Mouse (Mus musculus) hindbrain, embryonic 11.5 days (tissue): ENCODE measurements around the gene Ptprf. TPM values are rescaled to one million over a fixed set of nuclear protein-coding genes. Genes with fewer than 3 reads are reported as not detected.

Experiments
- ATAC-seq: fragments of 200-750 bp; cut with Nextera tagmentation; 2 replicates; pipeline ENCODE4 v1.8.0; 2017; ENCODE audit warnings: mild to moderate bottlenecking, moderate TSS enrichment, moderate library complexity; ENCODE audit not compliant: low FRiP score
- DNase-seq: peaks from one replicate; pipeline ENCODE4 v3.0.0-alpha.2; 2015; ENCODE audit warnings: low spot score
- H3K27ac ChIP-seq: fragments of 300-500 bp; sonication (generic); 2 replicates; pipeline ENCODE4 v1.5.1; 2014; ENCODE audit warnings: mild to moderate bottlenecking, low read depth, low read length
- H3K27me3 ChIP-seq: fragments of 300-500 bp; sonication (generic); 2 replicates; pipeline ENCODE4 v1.6.1; 2014; ENCODE audit warnings: mild to moderate bottlenecking, low read length, moderate library complexity, mixed read lengths; ENCODE audit not compliant: control insufficient read depth, insufficient read depth
- H3K36me3 ChIP-seq: fragments of 300-500 bp; sonication (generic); 2 replicates; pipeline ENCODE4 v1.6.1; 2014; ENCODE audit warnings: mild to moderate bottlenecking, low read length, moderate library complexity, mixed read lengths; ENCODE audit not compliant: control insufficient read depth, insufficient read depth
- H3K4me1 ChIP-seq: fragments of 300-500 bp; sonication (generic); replicated peaks from 2 replicates; pipeline ENCODE4 v1.6.1; 2014; ENCODE audit warnings: low read length, mixed read lengths; ENCODE audit not compliant: control insufficient read depth, insufficient read depth
- H3K4me2 ChIP-seq: fragments of 300-500 bp; sonication (generic); replicated peaks from 2 replicates; pipeline ENCODE4 v1.6.1; 2014; ENCODE audit warnings: mild to moderate bottlenecking, low read depth, low read length
- H3K4me3 ChIP-seq: fragments of 300-500 bp; sonication (generic); 2 replicates; pipeline ENCODE4 v1.5.1; 2014; ENCODE audit warnings: low read depth, low read length
- H3K9ac ChIP-seq: fragments of 300-500 bp; sonication (generic); 2 replicates; pipeline ENCODE4 v1.6.1; 2014; ENCODE audit warnings: low read depth, low read length
- H3K9me3 ChIP-seq: fragments of 300-500 bp; sonication (generic); 2 replicates; pipeline ENCODE4 v1.6.1; 2016; ENCODE audit warnings: low read length; ENCODE audit not compliant: control insufficient read depth
- WGBS: fragments of 180-500 bp; shearing (Covaris S2); extraction: QIAGEN DNeasy Blood & Tissue Kit; methylation state at CpG from one replicate; pipeline ENCODE4 v1.1.7; 2014; 5-methylcytosine and 5-hydroxymethylcytosine counted together
- polyA plus RNA-seq: library from polyadenylated mRNA; unstranded; fragments of >200 nt; fragmentation: Nextera tagmentation; extraction: Ambion mirVana; gene quantifications from 2 replicates; pipeline ENCODE4 v1.2.1, GENCODE M21; 2014

Ptprf gene
- polyA plus RNA-seq, 1 experiment from 2014 or later, result 66.0 TPM

DNA sequence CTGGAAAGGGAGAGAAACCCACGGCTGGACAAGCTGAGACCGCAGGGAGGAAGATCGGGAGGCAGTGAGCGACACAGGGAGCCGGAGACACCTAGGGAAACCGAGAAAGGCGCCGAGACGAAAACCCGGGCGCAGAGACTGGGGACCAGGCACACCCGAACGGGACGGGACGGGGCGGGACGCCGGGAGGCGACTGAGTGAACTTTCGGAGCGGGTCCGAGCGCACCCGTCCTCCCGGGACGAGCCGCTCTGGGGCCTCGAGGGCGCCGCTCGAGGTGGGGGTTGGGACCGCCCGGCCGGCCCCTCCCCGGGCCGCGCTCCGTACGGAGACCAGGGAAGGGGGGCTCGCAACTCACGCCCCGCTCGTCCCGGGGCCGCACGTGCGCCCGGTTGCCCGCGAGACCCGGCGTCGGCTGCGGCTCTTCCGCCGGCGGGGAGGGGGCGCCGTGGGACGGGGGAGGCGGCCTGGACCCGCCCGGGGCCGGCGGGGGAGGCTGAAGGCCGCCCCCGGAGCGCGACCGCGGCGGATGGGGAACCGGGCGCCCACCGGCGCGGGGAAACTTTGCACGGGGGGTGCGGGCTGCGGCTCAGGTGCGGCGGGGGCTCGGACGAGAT lies 682 bp downstream of the Ptprf start:
- Histone ChIP-seq H3K9ac (peak overlapping the region; percentile 88), H3K4me2 (peak overlapping the region; percentile 77), H3K27me3 (no peaks in the 10 kb centered on the region), H3K36me3 (no peaks in the 10 kb centered on the region), H3K4me3 (peak overlapping the region; percentile 99), H3K4me1 (peaks cover 5% of the 10 kb centered on the region), H3K9me3 (no peaks in the 10 kb centered on the region), H3K27ac (peak overlapping the region; percentile 81)
- DNase-seq (peak; percentile 72), ATAC-seq (peak; percentile 43; the same call in 1 of the 2 replicates)
- WGBS, result 0% methylated on average over 39 of the region's 84 CpGs

DNA sequence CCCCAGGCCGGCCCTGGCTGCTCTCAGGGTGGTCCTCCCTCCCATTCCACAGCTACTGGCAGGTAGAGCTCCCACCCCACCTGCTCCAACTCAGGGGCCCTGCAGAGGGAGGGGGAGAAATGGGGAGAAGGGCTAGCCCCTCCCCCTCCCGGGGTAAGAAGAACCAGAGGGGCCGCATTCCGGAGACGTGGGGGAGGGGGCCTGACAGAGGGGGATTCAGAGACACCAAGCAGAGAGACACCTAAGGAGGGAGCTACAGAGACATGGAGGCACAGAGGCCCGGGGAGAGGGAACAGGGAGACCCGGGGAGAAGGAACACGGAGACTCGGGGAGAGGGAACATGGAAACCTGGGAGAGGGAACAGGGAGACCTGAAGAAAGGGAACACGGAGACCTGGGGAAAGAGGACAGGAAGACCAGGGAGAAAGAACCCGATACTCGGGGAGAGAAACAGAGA lies 1.2 kb downstream of the Ptprf start:
- peak overlapping the region; percentile 99 for H3K4me3 ChIP-seq
- ATAC-seq (peak; percentile 34; the same call in 1 of the 2 replicates), DNase-seq (peak; percentile 65)
- H3K4me2 ChIP-seq, result peak overlapping the region; percentile 77
- H3K4me1 ChIP-seq, result peaks cover 5% of the 10 kb centered on the region
- H3K27me3 ChIP-seq, result no peaks in the 10 kb centered on the region
- H3K27ac ChIP-seq, result peak overlapping the region; percentile 81
- 2% methylated on average over 12 of the region's 12 CpGs for WGBS
- peak overlapping the region; percentile 88 for H3K9ac ChIP-seq
- H3K9me3 ChIP-seq, result no peaks in the 10 kb centered on the region
- no peaks in the 10 kb centered on the region for H3K36me3 ChIP-seq

DNA sequence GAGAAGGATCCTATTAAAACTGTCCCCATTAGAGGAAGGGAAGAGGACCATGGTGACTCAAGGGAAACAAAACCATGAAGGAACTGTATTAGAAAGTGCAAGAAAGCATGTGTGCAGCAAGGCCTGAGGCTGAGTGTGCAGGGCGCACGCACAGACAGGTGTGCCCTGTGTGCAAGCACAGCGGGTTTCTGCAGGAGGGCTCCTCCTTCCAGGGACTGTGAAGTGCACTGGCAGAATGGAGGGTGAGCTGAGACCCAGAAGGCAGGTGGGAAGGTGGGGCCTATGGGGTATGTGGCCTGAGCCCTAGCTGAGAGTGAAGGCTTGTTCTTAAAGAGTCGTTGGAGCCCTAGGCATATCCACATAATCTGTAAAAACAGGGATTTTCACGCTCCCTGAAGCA lies 1.9 kb downstream of the Ptprf start:
- Histone ChIP-seq H3K27me3 (no peaks in the 10 kb centered on the region), H3K4me3 (peak overlapping the region; percentile 99), H3K36me3 (no peaks in the 10 kb centered on the region), H3K4me2 (peak overlapping the region; percentile 77), H3K9me3 (no peaks in the 10 kb centered on the region), H3K4me1 (peaks cover 5% of the 10 kb centered on the region), H3K27ac (peak overlapping the region; percentile 81), H3K9ac (no peak overlapping the region)
- WGBS, result 52% methylated on average over 5 of the region's 5 CpGs
- DNase-seq (no peak), ATAC-seq (no peak; the same call in 1 of the 2 replicates)

DNA sequence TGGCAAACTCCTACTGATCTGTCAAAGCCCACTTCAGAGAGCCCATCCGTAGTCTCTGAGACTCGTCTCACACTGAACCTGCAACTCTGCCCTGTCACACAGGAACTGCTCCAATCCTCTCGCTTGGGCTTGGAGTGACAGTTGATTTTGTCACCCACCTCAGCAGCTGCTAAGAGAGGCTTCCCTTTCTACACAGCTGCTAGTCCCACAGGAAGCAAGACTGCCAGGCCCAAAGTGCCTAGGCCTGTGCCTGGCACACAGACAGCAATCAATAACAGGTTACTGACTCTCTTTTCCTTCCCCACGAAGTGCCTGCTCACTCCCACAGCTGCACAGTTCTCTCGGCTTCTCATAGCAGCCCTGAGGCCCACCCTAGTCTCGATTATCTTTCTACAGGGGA lies 2.7 kb downstream of the Ptprf start:
- ATAC-seq, result no peak
- Histone ChIP-seq H3K27ac (no peak overlapping the region), H3K9ac (no peak overlapping the region), H3K4me3 (no peak overlapping the region; the same call in 1 of the 2 replicates), H3K27me3 (no peaks in the 10 kb centered on the region), H3K4me2 (no peak overlapping the region), H3K4me1 (peaks cover 5% of the 10 kb centered on the region), H3K36me3 (no peaks in the 10 kb centered on the region), H3K9me3 (no peaks in the 10 kb centered on the region)
- DNase-seq, result no peak
- WGBS, result 74% methylated on average over 6 of the region's 6 CpGs

DNA sequence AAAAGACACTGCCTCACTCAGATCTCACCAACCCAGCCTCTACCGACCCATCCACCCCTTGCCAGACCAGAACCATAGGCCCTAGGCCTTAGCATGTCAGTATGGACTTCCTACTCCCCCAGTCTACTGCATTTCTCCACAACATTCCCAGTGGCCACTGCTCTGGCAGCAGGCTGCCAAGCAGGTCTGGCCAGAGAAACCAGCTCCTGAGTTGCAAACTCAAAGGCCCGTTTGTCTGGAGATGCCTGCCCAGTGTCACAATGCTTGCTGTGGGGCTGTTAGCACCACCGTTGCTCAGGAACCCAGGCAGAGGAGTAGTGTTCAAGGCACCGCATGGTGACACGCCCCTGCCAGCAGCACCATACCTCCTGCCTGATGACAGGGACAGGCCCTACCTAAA lies 5.0 kb downstream of the Ptprf start:
- Histone ChIP-seq H3K27me3 (no peaks in the 10 kb centered on the region), H3K9ac (no peak overlapping the region), H3K4me3 (no peak overlapping the region), H3K4me1 (peaks cover 12% of the 10 kb centered on the region), H3K27ac (no peak overlapping the region), H3K36me3 (no peaks in the 10 kb centered on the region), H3K4me2 (no peak overlapping the region), H3K9me3 (no peaks in the 10 kb centered on the region)
- DNase-seq, result no peak
- no peak for ATAC-seq
- WGBS, result 86% methylated on average over 5 of the region's 5 CpGs

DNA sequence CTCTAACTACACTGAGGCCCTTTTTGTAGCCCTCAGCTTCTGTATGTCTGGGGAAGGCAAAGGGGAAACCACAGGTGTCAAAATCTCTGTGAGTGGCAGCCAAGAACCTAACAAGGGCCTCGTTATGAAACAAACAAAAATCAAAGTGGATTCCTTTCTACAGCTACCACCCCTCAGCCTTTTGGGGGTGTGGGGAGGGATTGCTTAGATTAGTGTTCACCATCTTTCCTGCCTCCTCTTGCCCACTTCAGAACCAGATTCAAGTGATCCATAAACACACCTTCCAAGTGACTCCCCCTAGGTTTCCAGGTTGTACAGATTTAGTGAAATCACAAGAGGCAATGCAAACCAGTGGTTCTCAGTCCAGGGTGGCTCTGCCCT lies 9.0 kb downstream of the Ptprf start:
- Histone ChIP-seq H3K4me1 (peaks cover 18% of the 10 kb centered on the region), H3K4me2 (no peak overlapping the region), H3K27ac (no peak overlapping the region), H3K4me3 (no peak overlapping the region), H3K27me3 (no peaks in the 10 kb centered on the region), H3K9me3 (no peaks in the 10 kb centered on the region), H3K36me3 (no peaks in the 10 kb centered on the region), H3K9ac (no peak overlapping the region)
- no peak for ATAC-seq
- WGBS, result 76% methylated on average over 1 of the region's 1 CpGs
- no peak for DNase-seq

DNA sequence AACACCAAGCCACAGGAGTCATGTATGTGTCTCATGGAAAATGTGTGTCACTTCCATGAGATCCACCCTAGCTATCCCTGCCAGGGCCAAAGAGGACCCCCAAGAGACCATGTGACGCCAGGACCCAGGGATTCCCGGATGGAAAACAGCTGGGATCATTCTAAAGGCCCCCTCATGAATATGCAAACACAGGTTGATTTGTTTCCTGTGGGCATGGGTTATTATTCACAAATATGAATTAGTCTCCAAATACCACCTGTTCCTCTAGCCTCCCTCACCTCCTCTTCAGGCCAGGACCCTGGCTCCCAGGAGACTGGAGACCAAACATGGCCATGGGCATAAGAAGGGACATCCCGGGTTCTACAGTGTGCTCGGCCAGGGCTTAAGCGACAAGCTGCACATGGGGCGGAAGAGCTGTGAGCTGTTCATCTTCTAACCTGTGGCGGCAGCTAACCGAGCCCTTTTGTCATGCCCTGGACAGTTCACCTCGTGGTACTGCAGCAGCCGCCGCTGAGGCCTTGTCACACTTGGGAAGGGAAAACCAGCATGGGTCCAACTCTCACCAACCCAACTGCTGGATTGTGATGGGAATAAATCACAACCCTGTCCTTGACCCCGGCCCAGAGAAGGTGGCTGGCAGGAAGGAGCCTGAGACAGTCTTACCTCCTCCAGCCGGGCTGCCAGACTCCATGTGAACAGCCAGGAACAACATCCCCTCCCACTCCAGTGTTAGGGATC lies 9.6 kb downstream of the Ptprf start:
- H3K36me3 ChIP-seq, result no peaks in the 10 kb centered on the region
- H3K4me1 ChIP-seq, result peaks cover 23% of the 10 kb centered on the region
- no peak overlapping the region for H3K27ac ChIP-seq
- no peak overlapping the region for H3K4me2 ChIP-seq
- no peaks in the 10 kb centered on the region for H3K9me3 ChIP-seq
- H3K27me3 ChIP-seq, result no peaks in the 10 kb centered on the region
- ATAC-seq, result no peak
- no peak overlapping the region for H3K9ac ChIP-seq
- 70% methylated on average over 13 of the region's 13 CpGs for WGBS
- no peak for DNase-seq
- H3K4me3 ChIP-seq, result no peak overlapping the region

DNA sequence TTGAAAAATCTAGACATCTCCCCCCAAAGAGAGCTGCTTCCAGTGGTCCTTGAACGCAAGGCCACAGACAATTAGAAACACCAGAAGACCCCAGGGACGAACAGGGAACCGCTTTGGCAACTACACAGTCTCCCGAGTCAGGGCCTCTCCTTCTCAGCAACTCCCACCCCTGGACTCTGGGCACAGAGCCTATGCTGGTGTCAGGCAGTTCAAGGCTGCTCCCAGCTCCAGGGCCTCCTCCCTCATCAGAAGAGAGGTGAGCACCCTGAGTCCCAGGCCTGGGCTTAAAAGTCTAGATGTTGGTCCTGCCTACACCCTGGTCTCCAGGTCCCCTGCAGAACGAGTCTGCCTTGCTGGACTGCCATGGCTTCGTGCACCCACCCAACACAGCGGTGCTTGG lies 10.7 kb downstream of the Ptprf start:
- Histone ChIP-seq H3K4me1 (peaks cover 31% of the 10 kb centered on the region), H3K9me3 (no peaks in the 10 kb centered on the region), H3K9ac (no peak overlapping the region), H3K27me3 (no peaks in the 10 kb centered on the region), H3K4me2 (no peak overlapping the region), H3K36me3 (no peaks in the 10 kb centered on the region), H3K27ac (no peak overlapping the region), H3K4me3 (no peak overlapping the region)
- DNase-seq (no peak), ATAC-seq (no peak)
- WGBS, result 88% methylated on average over 7 of the region's 7 CpGs
